Mouse (Mus musculus): ENCODE data around the gene Trp53bp2.

DNA sequence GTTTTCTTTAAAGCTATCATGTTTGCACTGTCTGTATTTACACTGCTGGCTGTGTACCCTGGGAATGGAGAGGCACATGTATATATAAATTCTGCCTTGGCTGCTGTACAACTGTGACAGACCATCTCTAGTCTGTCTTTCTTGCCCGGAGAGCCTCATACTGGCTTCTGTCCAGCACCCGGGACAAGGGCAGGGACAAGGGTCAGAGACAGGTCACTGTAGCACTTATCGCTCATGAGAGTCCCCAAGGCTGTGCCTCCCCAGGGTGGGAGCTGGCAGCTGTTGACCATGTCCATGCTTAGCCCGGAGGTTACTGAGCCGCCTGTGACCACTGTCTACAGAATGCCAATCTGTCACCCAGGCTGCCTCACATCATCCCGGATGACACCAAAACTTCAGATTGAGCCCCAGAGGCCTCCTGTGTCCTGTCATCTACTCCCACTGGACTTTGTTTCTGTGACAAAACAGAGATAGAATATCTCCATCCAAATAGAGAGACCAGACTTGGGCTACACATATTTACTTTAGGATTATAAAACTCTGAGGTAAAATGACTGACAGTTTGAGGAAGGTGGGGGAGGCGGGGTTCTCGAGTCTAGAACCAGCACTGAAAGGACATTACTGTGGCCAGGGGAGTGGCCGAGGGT lies 90.6 kb downstream of the Trp53bp2 start:
- no peak for TF ChIP-seq POLR2A (IDR thresholded peaks at IDR 0.05; ENCODE audit: low read depth, low read length)
- TF ChIP-seq CTCF (IDR thresholded peaks at IDR 0.05; ENCODE audit: borderline replicate concordance, insufficient read depth, low read length), result no peak

Measured in embryonic fibroblast, embryonic 13.5 days (primary cell).